Mouse (Mus musculus) lung, embryonic 15.5 days (tissue): ENCODE data around the gene Edil3. TPM values are rescaled to one million over a fixed set of nuclear protein-coding genes. Genes with fewer than 3 reads are reported as not detected.

Experiments
- ATAC-seq: fragments of 200-750 bp; cut with Nextera tagmentation; 2 replicates; pipeline ENCODE4 v1.8.0; 2017; ENCODE audit warnings: moderate number of reproducible peaks, borderline replicate concordance; ENCODE audit not compliant: low FRiP score, low TSS enrichment; ENCODE audit errors: extremely low read depth
- H3K27ac ChIP-seq: fragments of 300-500 bp; sonication (generic); 2 replicates; pipeline ENCODE4 v1.5.1; 2015; ENCODE audit warnings: moderate library complexity, mild to moderate bottlenecking, inconsistent platforms
- H3K27me3 ChIP-seq: fragments of 300-500 bp; sonication (generic); 2 replicates; pipeline ENCODE4 v1.6.1; 2015; ENCODE audit warnings: inconsistent platforms
- H3K36me3 ChIP-seq: fragments of 300-500 bp; sonication (generic); 2 replicates; pipeline ENCODE4 v1.6.1; 2015; ENCODE audit warnings: inconsistent platforms
- H3K4me1 ChIP-seq: fragments of 300-500 bp; sonication (generic); 2 replicates; pipeline ENCODE4 v1.6.1; 2015; ENCODE audit warnings: inconsistent platforms
- H3K4me2 ChIP-seq: fragments of 300-500 bp; sonication (generic); 2 replicates; pipeline ENCODE4 v1.6.1; 2015; ENCODE audit warnings: inconsistent platforms, mild to moderate bottlenecking, moderate library complexity
- H3K4me3 ChIP-seq: fragments of 300-500 bp; sonication (generic); 2 replicates; pipeline ENCODE4 v1.5.1; 2015; ENCODE audit warnings: mild to moderate bottlenecking, inconsistent platforms
- H3K9ac ChIP-seq: fragments of 300-500 bp; sonication (generic); 2 replicates; pipeline ENCODE4 v1.6.1; 2015; ENCODE audit warnings: inconsistent platforms
- H3K9me3 ChIP-seq: fragments of 300-500 bp; sonication (generic); 2 replicates; pipeline ENCODE4 v1.6.1; 2016; ENCODE audit warnings: inconsistent platforms
- whole genome bisulfite sequencing: fragments of 180-500 bp; shearing (Covaris S2); methylation state at CpG from one replicate; pipeline ENCODE4 v1.1.7; 2015; 5-methylcytosine and 5-hydroxymethylcytosine counted together
- polyA plus RNA-seq: library from polyadenylated mRNA; unstranded; fragments of >200 nt; fragmentation: Nextera tagmentation; extraction: Ambion mirVana; gene quantifications from 2 replicates; pipeline ENCODE4 v1.2.1, GENCODE M21; 2015

Gene Edil3
- polyA plus RNA-seq = 7.5 and 8.7 TPM in 2 replicates

GRCm38 (mm10) chr13:88821440-88822331 is at the start of gene Edil3:
Gene Edil3 (plus strand): TSS chr13:88821472.
- under 1% methylated on average over 53 of the region's 60 CpGs for WGBS
- H3K9ac ChIP-seq = peak within 1 kb of the TSS; percentile 65
- peak within 1 kb of the TSS; percentile 66 for H3K4me3 ChIP-seq
- H3K9me3 ChIP-seq = no peaks in the 10 kb centered on the region
- H3K36me3 ChIP-seq = no peaks in the 10 kb centered on the region
- peaks cover 15% of the 10 kb centered on the region; the same call in 1 of the 2 replicates for H3K4me1 ChIP-seq
- 0 out of 2 replicates have a peak within 1 kb of the TSS, but pooled peaks have one; percentile 19 for H3K27ac ChIP-seq
- peak; percentile 88 for ATAC-seq
- peak within 1 kb of the TSS; percentile 99 for H3K4me2 ChIP-seq
- peaks cover 11% of the 10 kb centered on the region; the same call in 1 of the 2 replicates for H3K27me3 ChIP-seq

DNA sequence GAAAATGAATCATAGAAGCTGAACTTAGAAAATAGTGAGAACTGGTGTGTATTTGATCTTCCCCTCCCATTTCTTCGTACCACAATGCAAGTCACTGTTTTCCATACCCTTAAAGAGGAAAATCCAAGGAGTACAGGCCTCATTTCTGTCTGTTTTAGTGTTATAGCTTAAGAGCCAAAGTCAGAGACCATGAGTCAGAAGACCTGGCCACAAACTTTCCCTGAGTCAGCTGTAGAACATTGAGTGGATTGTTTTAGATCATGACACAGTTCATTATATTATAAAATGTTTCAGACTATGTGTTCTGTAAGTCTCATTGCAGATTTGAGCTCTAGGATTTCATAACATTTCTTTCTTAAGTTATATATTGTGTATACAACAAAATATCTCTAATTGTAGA is 22.1 kb upstream of the Edil3 start:
- H3K36me3 ChIP-seq = no peaks in the 10 kb centered on the region
- no peak overlapping the region for H3K4me2 ChIP-seq
- no peaks in the 10 kb centered on the region for H3K27me3 ChIP-seq
- no peak for ATAC-seq
- H3K9me3 ChIP-seq = no peaks in the 10 kb centered on the region
- WGBS = 67% methylated on average over 1 of the region's 1 CpGs
- H3K4me1 ChIP-seq = no peaks in the 10 kb centered on the region
- H3K27ac ChIP-seq = no peak overlapping the region
- H3K4me3 ChIP-seq = no peak overlapping the region
- no peak overlapping the region for H3K9ac ChIP-seq

- H3K36me3 ChIP-seq = no peaks in the 10 kb centered on the region
- peaks cover 4% of the 10 kb centered on the region; the same call in 1 of the 2 replicates for H3K4me1 ChIP-seq
- H3K27ac ChIP-seq = no peak overlapping the region
- H3K9ac ChIP-seq = no peak overlapping the region
- no peak overlapping the region for H3K4me2 ChIP-seq
- 90% methylated on average over 1 of the region's 1 CpGs for WGBS
- H3K4me3 ChIP-seq = no peak overlapping the region
- ATAC-seq = no peak
- H3K9me3 ChIP-seq = no peaks in the 10 kb centered on the region
- H3K27me3 ChIP-seq = no peaks in the 10 kb centered on the region
Observed at GRCm38 (mm10) chr13:88801006-88801405, 20.3 kb upstream of the Edil3 start.

DNA sequence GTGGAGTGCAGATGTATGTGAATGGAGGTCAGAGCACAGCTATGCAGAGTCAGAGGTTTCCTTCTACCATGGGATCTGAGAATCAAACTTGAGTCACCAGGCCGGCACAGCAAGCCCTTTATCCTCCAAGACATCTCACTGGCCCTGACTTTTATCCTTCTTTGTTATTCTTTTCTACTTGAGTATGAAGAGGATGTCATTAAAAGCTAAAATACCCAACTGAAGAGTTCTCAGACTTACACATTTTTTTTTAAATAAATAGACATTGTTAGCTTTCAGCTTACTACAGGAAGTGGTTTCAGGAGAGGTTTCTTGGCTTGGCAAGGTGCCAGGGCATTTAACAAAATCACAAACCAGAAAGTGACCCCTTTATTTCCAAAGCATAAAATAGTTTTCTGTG is 15.4 kb upstream of the Edil3 start:
- peaks cover 4% of the 10 kb centered on the region; the same call in 1 of the 2 replicates for H3K4me1 ChIP-seq
- peak; percentile 67; the same call in 1 of the 2 replicates for ATAC-seq
- H3K27me3 ChIP-seq = no peaks in the 10 kb centered on the region
- no peaks in the 10 kb centered on the region for H3K36me3 ChIP-seq
- H3K4me2 ChIP-seq = no peak overlapping the region
- no peak overlapping the region for H3K9ac ChIP-seq
- H3K27ac ChIP-seq = 0 out of 2 replicates have a peak overlapping the region, but pooled peaks have one; percentile 31
- WGBS = 3% methylated on average over 1 of the region's 1 CpGs
- no peak overlapping the region for H3K4me3 ChIP-seq
- H3K9me3 ChIP-seq = no peaks in the 10 kb centered on the region

DNA sequence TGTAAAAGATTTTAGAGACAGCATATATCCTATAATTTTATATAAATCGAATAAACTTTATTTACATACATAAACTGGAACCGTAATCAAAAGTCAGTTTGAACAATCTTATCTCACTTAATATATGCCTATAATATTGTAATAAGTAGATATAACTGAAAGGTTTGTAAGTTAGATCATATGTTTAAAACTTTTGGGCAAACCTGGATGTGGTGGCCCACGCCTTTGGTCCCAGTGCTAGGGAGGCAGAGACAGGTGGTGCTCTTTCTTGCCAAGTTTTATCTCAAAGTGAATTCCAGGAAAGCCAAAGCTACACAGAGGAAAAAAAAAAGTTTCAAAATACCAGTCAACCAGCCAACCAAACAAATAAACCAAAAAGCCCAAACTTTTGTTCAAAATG is 15.0 kb upstream of the Edil3 start:
- H3K27ac ChIP-seq = no peak overlapping the region
- H3K4me1 ChIP-seq = peaks cover 4% of the 10 kb centered on the region; the same call in 1 of the 2 replicates
- no peak overlapping the region for H3K4me3 ChIP-seq
- no peak overlapping the region for H3K4me2 ChIP-seq
- 61% methylated on average over 3 of the region's 3 CpGs for WGBS
- ATAC-seq = no peak
- H3K9ac ChIP-seq = no peak overlapping the region
- H3K9me3 ChIP-seq = no peaks in the 10 kb centered on the region
- no peaks in the 10 kb centered on the region for H3K36me3 ChIP-seq
- no peaks in the 10 kb centered on the region for H3K27me3 ChIP-seq

- Histone ChIP-seq H3K4me1 (peaks cover 4% of the 10 kb centered on the region; the same call in 1 of the 2 replicates), H3K27me3 (no peaks in the 10 kb centered on the region), H3K9ac (no peak overlapping the region), H3K4me3 (no peak overlapping the region), H3K9me3 (no peaks in the 10 kb centered on the region), H3K4me2 (no peak overlapping the region), H3K27ac (no peak overlapping the region), H3K36me3 (no peaks in the 10 kb centered on the region)
- 84% methylated on average over 1 of the region's 1 CpGs for WGBS
- no peak for ATAC-seq
Observed at GRCm38 (mm10) chr13:88810097-88810496, 11.2 kb upstream of the Edil3 start.

DNA sequence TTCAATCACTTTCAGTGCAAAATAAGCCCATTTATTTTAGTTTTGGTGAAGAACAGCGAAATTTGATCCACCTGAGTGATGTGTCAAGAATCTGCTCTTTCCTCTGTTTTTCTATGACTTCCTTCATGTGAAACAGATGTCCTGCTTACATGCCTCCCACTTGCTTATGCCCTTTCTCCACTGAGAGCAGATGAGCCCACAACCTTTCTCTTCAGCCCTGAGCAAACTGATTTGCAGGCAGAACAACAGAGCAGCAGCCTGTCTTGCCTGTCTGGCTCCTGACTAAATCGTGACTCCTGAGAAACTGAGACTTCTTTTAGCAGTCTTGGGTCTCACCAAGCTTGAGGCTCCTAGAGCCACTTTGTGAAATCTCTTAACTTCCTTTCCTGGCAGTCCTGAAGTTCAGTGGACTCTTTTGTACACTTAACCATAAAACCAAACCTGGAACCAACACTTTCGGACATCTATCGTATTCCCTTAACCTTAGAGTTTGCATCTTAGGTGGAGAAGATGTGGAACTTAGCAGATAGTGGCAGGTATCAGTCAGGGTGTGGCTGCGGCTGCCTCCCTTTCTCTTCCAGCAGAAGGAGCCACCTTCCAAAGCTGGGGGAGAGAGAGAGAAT is 475 bp upstream of the Edil3 start:
- no peak for ATAC-seq
- no peak overlapping the region for H3K9ac ChIP-seq

GRCm38 (mm10) chr13:88822332-88822895 is 1.1 kb downstream of the Edil3 start:
- Histone ChIP-seq H3K9me3 (no peaks in the 10 kb centered on the region), H3K4me1 (peaks cover 15% of the 10 kb centered on the region; the same call in 1 of the 2 replicates), H3K27me3 (peaks cover 11% of the 10 kb centered on the region; the same call in 1 of the 2 replicates), H3K9ac (peak overlapping the region; percentile 65), H3K36me3 (no peaks in the 10 kb centered on the region), H3K4me3 (peak overlapping the region; percentile 66), H3K27ac (no peak overlapping the region), H3K4me2 (peak overlapping the region; percentile 99)
- WGBS = 14% methylated on average over 10 of the region's 10 CpGs
- no peak for ATAC-seq

More for the DNA sequence above, 475 bp upstream of the Edil3 start:
- Histone ChIP-seq H3K4me1 (peaks cover 15% of the 10 kb centered on the region; the same call in 1 of the 2 replicates), H3K36me3 (no peaks in the 10 kb centered on the region), H3K4me2 (peak overlapping the region; percentile 99), H3K9me3 (no peaks in the 10 kb centered on the region), H3K27me3 (peaks cover 11% of the 10 kb centered on the region; the same call in 1 of the 2 replicates), H3K27ac (no peak overlapping the region), H3K4me3 (peak overlapping the region; percentile 66)
- 15% methylated on average over 5 of the region's 5 CpGs for WGBS

DNA sequence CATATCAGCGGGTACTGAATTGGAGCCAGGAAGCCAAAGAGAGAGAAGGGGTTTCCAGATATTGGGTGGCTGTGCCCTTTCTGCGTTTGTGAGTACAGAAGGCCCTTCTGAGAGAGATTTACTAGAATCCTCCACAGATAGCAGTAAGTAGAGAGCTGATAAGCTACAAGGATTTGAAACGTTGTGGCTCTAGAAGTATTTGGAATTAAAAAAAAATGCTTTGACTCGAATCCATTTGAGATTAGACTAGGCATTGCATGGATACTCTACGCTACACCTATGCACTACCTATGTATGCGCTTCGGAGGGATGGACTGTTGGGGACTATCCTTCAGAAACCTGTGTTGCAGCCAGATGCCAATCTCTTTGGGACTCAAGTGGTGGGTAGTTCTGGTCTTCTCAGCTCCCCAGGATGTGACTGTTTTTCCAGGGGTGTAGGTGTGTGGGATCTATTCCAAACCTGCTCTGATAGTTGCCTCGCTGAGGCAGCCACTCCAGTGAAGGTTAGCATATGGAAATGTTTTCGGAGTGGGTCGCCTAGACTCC is 1.8 kb downstream of the Edil3 start:
- 20% methylated on average over 10 of the region's 10 CpGs for WGBS
- no peaks in the 10 kb centered on the region for H3K36me3 ChIP-seq
- H3K9ac ChIP-seq = no peak overlapping the region; the same call in 1 of the 2 replicates

GRCm38 (mm10) chr13:88823522-88824419 is 2.5 kb downstream of the Edil3 start:
- H3K27me3 ChIP-seq = peaks cover 11% of the 10 kb centered on the region; the same call in 1 of the 2 replicates
- H3K36me3 ChIP-seq = no peaks in the 10 kb centered on the region
- peak; percentile 62; the same call in 1 of the 2 replicates for ATAC-seq
- no peaks in the 10 kb centered on the region for H3K9me3 ChIP-seq
- H3K9ac ChIP-seq = peak overlapping the region; percentile 37; the same call in 1 of the 2 replicates
- peak overlapping the region; percentile 99 for H3K4me2 ChIP-seq
- WGBS = 2% methylated on average over 25 of the region's 25 CpGs
- no peak overlapping the region for H3K27ac ChIP-seq
- peak overlapping the region; percentile 66 for H3K4me3 ChIP-seq
- H3K4me1 ChIP-seq = peaks cover 15% of the 10 kb centered on the region; the same call in 1 of the 2 replicates

More for the DNA sequence above, 1.8 kb downstream of the Edil3 start:
- H3K4me2 ChIP-seq = peak overlapping the region; percentile 99
- no peaks in the 10 kb centered on the region for H3K9me3 ChIP-seq
- peaks cover 11% of the 10 kb centered on the region; the same call in 1 of the 2 replicates for H3K27me3 ChIP-seq
- H3K4me1 ChIP-seq = peaks cover 15% of the 10 kb centered on the region; the same call in 1 of the 2 replicates
- peak overlapping the region; percentile 66 for H3K4me3 ChIP-seq
- no peak overlapping the region for H3K27ac ChIP-seq
- ATAC-seq = no peak
